Mouse (Mus musculus): ENCODE measurements around the gene Fez2.

Gene Fez2

DNA sequence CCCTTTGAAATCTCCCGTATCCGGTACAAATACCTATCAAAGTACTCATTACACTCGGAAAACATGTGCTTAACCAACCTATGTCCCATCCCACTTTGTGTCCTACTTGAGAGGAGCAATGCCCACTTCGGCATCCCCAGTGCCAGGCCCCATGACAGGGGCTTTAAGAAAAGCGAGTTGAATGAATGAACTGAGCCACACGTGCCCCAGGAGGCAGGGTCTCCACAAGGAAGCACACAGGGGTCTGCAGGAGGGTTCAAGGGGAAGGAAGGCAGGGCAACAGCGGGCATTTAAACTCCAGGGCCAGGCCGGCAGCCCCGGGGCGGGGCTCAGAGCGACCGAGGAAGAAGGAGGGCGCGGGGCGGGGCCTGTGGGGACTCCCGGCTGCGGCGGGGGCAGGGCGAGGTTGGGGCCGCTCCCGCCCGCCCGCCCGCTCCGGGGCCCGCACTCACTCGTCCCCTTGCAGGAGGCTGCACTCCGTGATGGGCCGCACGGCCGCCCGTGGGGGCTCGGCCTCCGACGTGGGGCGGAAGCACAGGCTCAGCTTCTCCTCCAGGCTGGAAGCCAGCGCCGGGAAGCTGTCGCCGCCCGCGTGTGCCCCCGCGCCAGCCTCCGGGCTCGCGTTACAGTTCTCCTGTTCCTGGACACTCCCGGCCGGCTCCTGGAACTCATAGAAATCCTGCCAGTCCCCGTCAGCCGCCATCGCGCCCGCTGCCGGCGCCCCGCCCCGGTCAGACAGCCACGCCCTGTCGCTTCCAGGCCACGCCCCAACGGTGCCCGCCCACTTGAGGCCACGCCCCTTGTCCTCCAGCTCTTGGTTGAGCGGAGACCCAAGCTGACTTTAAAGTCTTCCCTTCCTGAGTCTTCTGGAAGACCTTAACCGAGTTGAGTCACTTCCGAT, at the start of gene Fez2:
Gene Fez2, minus strand, starts transcription at position 772 of the 901 bp plus-strand sequence.
- DNase-seq, result peak; percentile 88

GRCm38 (mm10) chr17:78465500-78465899, 47.5 kb upstream of the Fez2 start:
- DNase-seq, result no peak

- DNase-seq, result no peak
Observed at GRCm38 (mm10) chr17:78465071-78465470, 47.1 kb upstream of the Fez2 start.

- no peak for DNase-seq
Observed at GRCm38 (mm10) chr17:78460140-78460539, 42.2 kb upstream of the Fez2 start.

DNA sequence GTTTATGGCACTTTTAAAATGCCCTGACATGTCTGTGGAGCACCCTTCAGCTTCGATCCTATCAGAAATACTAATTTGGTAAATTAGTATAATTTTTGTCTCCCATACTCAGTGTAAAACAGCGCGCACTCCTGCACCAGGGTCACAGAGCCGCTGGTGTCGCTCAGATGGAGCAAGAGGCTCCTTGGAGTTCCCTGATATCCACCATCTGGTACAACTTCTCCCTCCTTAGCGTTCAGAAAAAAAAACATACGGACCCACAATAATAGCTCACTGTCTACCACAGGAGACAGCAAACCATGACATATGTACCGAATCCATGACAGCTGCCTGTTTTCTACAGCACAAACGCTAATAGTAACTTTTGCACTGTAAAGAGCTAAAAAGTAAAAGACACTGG, 37.6 kb upstream of the Fez2 start:
- DNase-seq, result no peak

DNA sequence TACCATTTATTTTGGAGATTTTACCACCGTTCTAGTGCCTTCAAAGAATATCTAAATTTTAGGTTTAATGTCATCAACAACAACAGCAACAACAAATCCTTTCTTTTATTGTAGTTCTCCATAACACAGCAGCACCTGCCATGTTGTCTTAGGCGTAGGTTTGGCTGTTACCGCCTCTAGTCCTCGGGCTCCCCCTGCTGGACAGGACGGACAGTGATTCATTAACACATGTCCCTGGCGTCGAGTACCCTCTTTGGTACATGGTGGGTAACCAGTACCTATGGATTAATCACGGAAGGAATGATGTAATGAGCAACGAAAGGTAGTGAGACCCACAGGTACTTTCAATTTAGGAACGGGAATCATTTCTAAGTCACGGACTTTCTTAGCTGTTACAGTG, 37.2 kb upstream of the Fez2 start:
- DNase-seq, result peak; percentile 48

GRCm38 (mm10) chr17:78454189-78454977, 36.4 kb upstream of the Fez2 start:
- peak; percentile 48 for DNase-seq

DNA sequence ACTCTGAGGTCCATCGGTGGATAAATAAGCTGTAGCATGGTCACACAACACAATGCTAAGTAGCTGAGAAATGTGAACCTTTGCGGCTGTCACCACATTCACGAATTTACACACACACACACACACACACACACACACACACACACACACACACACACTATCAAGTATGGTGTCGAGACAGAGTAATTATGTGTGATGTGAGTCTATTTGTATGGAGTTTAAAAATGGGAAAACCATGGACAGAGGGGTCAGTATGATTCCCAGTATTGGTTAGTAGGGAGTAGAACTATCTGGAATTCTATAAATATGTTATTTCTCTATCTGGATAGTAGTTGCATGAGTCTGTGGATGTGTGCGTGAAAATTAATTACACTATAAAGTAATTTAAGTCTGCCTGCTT, 35.6 kb upstream of the Fez2 start:
- DNase-seq, result no peak

GRCm38 (mm10) chr17:78451886-78452285, 33.9 kb upstream of the Fez2 start:
- DNase-seq, result no peak

DNA sequence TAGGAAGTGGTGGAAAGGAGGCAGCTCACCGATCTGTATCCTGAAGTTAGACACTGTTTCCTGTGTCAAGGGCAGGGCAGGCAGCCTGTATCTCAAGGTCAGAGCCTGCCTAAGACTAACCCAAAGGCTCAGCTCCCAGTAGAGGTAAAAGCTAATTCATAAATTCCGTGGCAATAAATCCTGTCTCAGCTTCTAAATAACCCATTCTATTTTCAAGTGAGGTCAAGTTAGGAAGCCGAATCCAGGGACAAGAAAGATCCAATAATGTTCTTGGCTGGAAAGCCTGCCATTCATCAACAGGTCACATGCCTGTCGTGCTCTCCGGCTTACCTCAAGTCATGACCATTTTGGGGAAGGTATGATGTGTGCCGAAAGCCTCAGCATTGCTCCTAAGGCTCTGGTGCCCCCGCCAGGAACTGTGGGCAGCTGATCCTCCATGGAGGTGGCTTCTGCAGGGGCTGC, 33.4 kb upstream of the Fez2 start:
- no peak for DNase-seq

DNA sequence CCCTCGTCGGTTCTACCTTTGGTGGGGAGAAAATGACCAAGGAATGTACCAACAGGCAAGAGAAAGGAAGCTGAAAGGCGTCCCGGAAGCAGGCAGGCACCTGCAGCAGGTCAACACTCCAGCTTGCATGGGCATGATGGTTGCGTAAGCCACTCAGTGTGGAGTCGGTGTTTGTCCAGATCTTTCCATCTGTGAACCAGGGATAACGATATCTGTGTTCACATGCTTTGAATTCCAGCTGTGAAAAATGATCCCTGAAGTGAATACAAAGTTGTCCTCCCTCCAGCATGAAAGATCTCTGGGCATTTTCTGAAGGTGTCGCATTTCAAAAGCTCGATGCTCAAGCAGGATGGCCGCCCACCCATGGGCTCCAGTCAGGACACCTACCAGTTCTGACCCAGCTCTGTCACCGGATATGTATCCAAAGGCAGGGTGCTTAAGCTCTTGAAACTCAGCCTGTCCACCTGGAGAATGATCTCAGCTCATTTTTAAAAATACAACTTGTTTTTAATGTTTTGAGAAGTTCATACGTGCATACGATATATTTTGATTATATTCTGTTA, 31.8 kb upstream of the Fez2 start:
- DNase-seq, result no peak

GRCm38 (mm10) chr17:78444826-78445225, 26.9 kb upstream of the Fez2 start:
- DNase-seq, result no peak

DNA sequence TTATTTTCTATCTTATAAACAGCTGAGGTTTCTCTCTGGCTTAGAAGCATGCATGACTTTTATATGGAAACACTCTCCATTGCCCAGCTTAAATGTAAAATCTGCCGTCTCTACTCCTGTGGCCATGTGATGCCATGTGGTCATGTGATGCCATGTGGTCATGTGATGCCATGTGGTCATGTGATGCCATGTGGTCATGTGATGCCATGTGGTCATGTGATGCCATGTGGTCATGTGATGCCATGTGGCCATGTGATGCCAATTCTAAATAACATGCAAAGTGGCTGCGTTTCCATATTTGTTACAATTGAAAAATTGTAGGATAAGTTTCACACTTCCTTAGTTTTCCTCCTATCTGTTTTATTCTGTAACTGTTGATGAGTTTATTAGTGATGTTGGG, 22.8 kb upstream of the Fez2 start:
- DNase-seq, result no peak

DNA sequence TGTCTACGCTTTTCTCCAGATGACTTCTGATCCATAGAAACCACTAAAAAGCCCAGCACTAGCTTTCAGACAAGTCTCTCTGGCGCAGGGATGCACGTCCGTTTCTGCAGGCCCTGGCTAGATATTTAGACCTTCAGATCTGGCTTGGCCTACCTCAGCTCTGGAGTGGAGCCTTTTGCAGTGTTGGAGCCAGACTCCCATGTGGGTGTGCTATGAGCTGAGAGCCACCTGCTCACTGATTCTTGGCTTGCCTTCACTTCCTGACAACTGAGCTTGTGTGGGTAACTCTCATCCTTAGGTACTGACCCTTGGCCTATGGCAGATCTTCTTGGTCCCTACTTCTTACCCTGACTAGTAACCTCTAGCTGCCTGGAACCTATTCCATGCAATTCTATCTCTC, 19.2 kb upstream of the Fez2 start:
- no peak for DNase-seq

GRCm38 (mm10) chr17:78435661-78436060, 17.7 kb upstream of the Fez2 start:
- no peak for DNase-seq

DNA sequence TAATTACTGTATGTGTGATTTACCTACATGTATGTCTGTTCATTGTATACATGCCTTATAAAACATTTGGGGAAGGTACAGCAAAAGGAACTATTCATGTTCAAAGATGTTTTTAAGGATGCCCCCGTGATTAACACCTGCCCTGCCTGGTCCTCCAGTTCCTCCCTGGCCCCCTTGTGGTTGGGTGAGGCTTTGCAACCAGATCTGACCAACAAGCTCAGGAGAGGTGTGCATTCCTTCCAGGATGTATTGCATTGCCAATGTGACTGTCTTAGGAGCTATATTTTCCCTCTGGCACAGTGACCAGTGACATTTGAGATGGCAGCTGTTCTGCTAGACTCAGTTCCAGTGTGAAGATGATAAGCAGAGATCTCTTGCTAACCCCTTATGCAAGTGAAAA, 16.8 kb upstream of the Fez2 start:
- DNase-seq, result no peak

DNA sequence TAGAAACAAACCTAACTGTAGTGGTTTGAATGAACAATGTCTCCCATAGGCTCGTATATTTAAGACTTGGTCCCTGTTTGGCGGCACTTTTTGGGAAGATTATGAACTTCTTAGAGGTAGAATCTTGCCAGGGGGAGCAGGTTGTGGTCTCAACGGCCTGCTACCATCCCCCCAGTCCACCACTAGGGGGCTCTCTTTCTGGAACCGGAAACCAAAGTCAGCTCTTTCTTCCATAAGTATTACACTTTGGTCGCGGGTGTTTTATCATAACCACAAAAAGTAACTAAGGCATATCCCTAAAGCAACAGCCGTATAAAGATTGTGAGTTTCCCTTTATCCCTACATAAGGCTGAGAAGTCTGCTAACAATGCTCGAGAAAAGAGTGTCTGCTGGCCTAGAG, 12.4 kb upstream of the Fez2 start:
- no peak for DNase-seq

DNA sequence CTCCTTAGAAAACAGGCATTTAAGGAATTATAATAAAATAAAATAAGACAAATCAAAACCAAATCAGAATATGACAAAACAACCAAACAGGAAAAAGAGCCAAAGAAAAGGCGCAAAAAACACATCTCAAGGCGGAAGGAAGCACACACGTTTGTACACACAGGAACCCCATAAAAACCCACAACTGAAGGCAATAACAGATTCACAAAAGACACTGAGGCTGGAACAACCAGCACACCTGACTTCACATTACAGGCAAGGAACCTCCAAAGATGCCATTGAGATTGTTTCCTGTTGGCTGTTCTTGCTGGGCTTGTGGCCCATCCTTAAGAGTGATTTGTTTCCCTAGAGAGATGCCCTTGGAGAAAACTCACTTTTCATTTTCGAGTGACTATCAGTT, 11.1 kb upstream of the Fez2 start:
- DNase-seq, result no peak

- no peak for DNase-seq
Observed at GRCm38 (mm10) chr17:78425026-78425425, 7.1 kb upstream of the Fez2 start.

DNA sequence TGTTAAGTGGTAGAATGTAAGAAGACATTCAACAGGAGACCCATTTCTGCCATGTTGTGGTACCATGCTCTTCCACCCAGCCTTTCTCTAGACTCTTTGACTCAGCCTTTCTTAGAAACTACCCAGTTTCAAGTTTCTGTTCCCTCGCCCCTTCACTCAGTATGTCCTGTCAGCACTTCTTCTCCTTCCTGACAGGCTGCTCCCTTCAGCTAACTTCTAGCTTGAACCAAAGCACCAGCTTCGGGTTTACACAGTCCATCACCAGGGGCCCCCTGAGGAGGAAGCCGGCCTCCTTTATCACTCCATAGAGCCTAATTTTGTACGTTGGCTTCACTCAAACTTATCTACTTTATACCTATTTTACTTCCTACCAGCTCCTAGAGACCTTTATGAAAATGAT, 1.3 kb upstream of the Fez2 start:
- DNase-seq, result no peak

DNA sequence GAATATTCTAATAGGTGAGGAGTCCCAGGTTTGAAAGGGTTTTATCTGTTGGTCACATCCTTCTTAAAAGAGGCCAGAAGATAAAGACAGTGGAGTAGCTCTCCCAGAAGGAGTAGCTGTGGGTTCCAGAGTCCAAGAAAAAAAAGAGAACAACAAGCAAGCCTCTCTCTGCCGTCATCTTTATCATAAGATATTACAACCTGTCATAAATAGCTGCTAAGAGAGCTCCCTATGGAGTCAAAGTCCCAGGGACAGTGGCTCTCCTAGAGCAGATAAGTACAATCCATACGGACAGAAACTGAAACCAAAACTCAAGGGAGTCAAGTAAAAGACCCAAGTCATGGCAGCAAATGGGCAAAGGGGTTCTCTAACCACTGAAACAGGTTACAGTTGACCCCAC, 2.7 kb downstream of the Fez2 start:
- DNase-seq, result no peak

DNA sequence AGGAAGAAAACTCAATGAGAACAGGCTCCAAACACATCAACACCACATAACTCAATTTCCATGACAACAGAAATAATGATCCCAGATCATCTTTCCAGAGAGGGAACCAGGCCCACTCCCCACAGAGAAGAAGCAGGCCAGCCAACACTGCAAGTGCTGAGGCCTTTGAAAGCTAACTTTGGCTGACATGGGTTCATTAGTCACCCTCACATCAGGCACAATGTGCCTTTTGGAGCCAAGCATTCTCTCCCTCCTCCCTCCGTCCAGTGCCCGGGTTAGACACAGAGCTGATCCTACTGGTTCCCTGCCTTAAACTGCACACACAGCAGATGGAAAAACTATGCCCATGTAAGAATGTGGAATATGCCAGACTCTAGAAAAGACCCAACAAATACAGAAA, 8.1 kb downstream of the Fez2 start:
- no peak for DNase-seq

GRCm38 (mm10) chr17:78408386-78408785, 9.6 kb downstream of the Fez2 start:
- DNase-seq, result no peak

DNA sequence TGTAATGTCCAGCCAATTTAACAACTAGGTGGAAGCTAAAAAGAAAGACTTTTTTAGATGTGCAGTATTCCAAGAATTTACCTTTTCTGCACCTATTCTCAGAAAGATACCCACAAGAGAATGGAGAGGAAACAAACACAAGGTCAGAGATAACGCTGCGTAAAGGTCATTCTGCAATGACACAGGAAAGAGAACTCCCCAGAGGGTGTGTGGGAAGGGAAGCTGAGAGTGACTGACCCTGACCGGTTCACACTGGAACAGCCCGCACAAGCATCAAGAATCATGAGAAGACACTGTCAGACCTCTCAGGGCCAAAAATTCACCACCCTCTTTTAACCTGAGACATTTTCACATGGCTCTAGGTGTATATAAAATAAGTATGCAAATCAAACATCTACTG, 10.4 kb downstream of the Fez2 start:
- DNase-seq, result no peak

Measured in right cerebral cortex, postnatal 25 days (tissue).